9 mouse cellular contexts compared by ENCODE assay signal in the genomic region with DNA sequence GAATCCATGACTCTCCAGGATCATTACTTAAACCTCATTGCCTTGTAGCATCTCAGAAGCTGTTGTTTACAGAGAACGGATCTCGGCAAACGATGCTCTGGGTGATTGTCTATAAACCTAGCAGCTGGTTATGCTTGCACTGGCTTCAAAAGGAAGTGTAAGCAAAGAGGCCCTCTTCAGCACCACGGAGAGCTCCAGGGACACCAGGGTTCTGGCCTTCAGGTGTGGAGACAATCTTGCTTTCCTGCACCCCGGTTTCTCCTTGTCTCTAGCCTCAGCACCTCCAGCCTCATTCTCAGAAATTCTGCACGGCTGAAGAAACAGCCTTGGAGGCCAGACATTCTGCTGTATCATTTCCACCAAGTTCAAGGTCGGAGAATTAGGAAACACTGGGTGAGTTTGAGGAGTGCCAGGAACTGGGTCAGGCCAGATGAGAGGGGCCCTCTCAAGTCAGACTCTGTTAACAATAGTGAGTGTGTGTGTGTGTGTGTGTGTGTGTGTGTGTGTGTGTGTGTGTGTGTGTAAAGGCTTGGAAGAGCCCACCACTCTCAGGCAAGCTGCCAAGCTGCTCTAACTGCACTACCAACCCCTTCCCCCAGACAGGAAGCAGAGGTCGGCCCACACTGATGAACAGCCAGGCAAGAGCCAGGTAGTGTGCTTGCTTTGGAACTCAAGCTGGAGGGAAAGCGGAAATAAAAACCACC.
DNase-seq lines count a peak whose midpoint lies in the region; ATAC-seq and TF ChIP-seq lines count a peak whose summit lies in the region.
"Had no signal": no experiment of that assay in that cellular context is flagged by ENCODE, and none has a peak within 500 bp of the region (broad histone marks: within the 10 kb centered on the region; RNA-seq: fewer than 3 reads in every experiment).

No protein-coding gene starts in this region.

- TF ChIP-seq CTCF in kidney, adult 2 months (conservative IDR thresholded peaks at IDR 0.05; ENCODE audit: insufficient read depth, insufficient read length, low read depth, low read length): no peak

- no peaks in the 10 kb centered on the region for H3K4me1 ChIP-seq in kidney, adult 2 months (ENCODE audit: control insufficient read depth, insufficient read depth, low read length)
- H3K4me1 ChIP-seq in kidney, embryonic 14.5 days (ENCODE audit: control insufficient read depth, insufficient read depth, low read length): no peaks in the 10 kb centered on the region
- H3K4me1 ChIP-seq in hindbrain, embryonic 15.5 days (replicated peaks): peaks cover 31% of the 10 kb centered on the region

- no peaks in the 10 kb centered on the region for H3K9me3 ChIP-seq in kidney, embryonic 14.5 days (ENCODE audit: control insufficient read depth, low read length)
- no peaks in the 10 kb centered on the region for H3K9me3 ChIP-seq in hindbrain, embryonic 15.5 days

- no peak overlapping the region for H3K27ac ChIP-seq in kidney, adult 2 months (ENCODE audit: insufficient read depth, low read depth, low read length)
- H3K27ac ChIP-seq in kidney, embryonic 14.5 days (ENCODE audit: low read depth, low read length): no peak overlapping the region
- H3K27ac ChIP-seq in hindbrain, embryonic 15.5 days (replicated peaks): peak overlapping the region; percentile 50
- H3K27ac ChIP-seq: macrophage had no signal

- no peak overlapping the region for H3K4me3 ChIP-seq in kidney, adult 2 months (ENCODE audit: insufficient read depth, low read depth, low read length)
- no peak overlapping the region for H3K4me3 ChIP-seq in kidney, embryonic 14.5 days (ENCODE audit: low read length)
- no peak overlapping the region for H3K4me3 ChIP-seq in hindbrain, embryonic 15.5 days

- H3K9ac ChIP-seq in kidney, embryonic 14.5 days (ENCODE audit: low read depth, low read length): no peak overlapping the region
- no peak overlapping the region for H3K9ac ChIP-seq in hindbrain, embryonic 15.5 days

- H3K27me3 ChIP-seq in kidney, adult 2 months (replicated peaks; ENCODE audit: control insufficient read depth, insufficient read depth, low read length): no peaks in the 10 kb centered on the region
- no peaks in the 10 kb centered on the region for H3K27me3 ChIP-seq in kidney, embryonic 14.5 days (ENCODE audit: control insufficient read depth, insufficient read depth, low read length)
- no peaks in the 10 kb centered on the region for H3K27me3 ChIP-seq in hindbrain, embryonic 15.5 days

- H3K36me3 ChIP-seq in kidney, adult 2 months (ENCODE audit: control insufficient read depth, insufficient read depth, low read length): no peaks in the 10 kb centered on the region
- no peaks in the 10 kb centered on the region for H3K36me3 ChIP-seq in kidney, embryonic 14.5 days (ENCODE audit: control insufficient read depth, insufficient read depth, low read length)
- H3K36me3 ChIP-seq in hindbrain, embryonic 15.5 days: no peaks in the 10 kb centered on the region

- no peak overlapping the region for H3K4me2 ChIP-seq in kidney, embryonic 14.5 days (replicated peaks; ENCODE audit: low read depth, low read length)
- H3K4me2 ChIP-seq in hindbrain, embryonic 15.5 days: no peak overlapping the region

- WGBS in kidney, adult 2 months: 30% methylated on average over 9 of the region's 9 CpGs
- 41% methylated on average over 9 of the region's 9 CpGs for WGBS in kidney, embryonic 14.5 days
- WGBS in hindbrain, embryonic 15.5 days: 52% methylated on average over 9 of the region's 9 CpGs

- no peak for ATAC-seq in kidney, embryonic 14.5 days (ENCODE audit: low FRiP score, low TSS enrichment)
- ATAC-seq in hindbrain, embryonic 15.5 days (ENCODE audit: low FRiP score, low read depth): peak; percentile 33; the same call in 1 of the 2 replicates

- peak; percentile 9 for DNase-seq in kidney, adult 2 months
- peak; percentile 66 for DNase-seq in adrenal gland, postnatal 10 days
- DNase-seq in ovary, adult 18-20 months (ENCODE audit: low spot score): peak; percentile 3
- DNase-seq in frontal cortex, postnatal 25 days (ENCODE audit: low spot score in 2 of 2): no peak
- DNase-seq in gastrocnemius, adult 8-10 months (ENCODE audit: low spot score in 2 of 2): no peak
- no peak for DNase-seq in layer of hippocampus, adult 9-10 months (ENCODE audit: low spot score)

- no peak for TF ChIP-seq POLR2A in kidney, adult 2 months (IDR thresholded peaks at IDR 0.05; ENCODE audit: low read depth, low read length)

Comparison
In these comparisons a context has a peak if more than half of its experiments do, and no peak if none do; other contexts are left out.
1. DNase-seq: peak in kidney, adult 2 months (single experiment), adrenal gland, postnatal 10 days (single experiment) and ovary, adult 18-20 months (single experiment); none in frontal cortex, postnatal 25 days (0 of 2), gastrocnemius, adult 8-10 months (0 of 2) and layer of hippocampus, adult 9-10 months (single experiment).